Mouse (Mus musculus): ENCODE results near the gene Slc17a7. TPM values are rescaled to one million over a fixed set of nuclear protein-coding genes. Genes with fewer than 3 reads are reported as not detected.

The Slc17a7 gene
- polyA plus RNA-seq, 1 experiment from 2014 or later: 2.7 TPM

DNA sequence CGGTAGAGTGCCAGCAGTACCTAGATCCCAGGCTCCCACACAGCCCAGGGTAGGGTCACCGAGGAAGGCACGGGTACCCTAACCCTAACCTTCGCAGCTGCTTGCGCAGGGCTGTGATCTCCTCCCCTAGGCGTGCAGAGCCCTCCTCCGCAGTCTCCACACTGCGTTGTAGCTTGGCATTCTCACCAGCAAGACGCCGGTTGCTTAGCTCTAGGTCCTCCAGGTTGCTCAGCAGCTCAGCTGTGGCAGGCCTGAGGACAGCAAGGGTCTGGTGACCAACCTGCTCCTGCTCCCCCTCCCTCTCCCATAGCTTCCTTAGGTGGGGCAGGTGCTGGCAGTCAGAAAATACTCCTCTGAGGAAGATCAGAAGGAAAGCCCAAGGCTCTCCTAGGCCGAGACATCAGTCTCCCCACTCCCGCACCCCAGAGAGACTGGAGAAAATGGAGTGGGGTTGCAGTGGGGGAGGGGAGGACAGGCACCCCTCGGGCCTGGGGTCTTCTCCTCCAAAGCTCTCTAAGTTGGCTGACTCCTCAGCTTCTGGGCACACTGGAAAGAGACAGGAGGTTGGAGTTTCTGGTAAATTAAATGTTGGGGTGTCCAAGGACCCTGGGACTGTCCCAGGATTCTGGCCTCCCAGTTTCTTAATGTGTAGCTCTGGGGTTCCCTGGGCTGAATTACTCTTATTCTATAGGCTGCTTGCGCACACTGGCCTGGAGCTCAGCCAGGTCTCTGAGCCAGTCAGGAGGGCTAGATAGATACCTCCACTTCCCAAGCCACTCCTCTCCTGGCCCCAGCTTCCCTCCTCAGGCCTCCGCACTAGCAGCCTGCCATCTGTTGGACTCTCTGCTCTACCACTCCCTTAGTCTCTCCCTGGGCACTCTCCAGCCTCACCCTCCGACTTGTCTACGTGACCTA, 30.4 kb downstream of the Slc17a7 start:
- Histone ChIP-seq H3K4me2 (no peak overlapping the region), H3K9ac (no peak overlapping the region), H3K27me3 (peaks cover 61% of the 10 kb centered on the region), H3K4me3 (no peak overlapping the region), H3K36me3 (no peaks in the 10 kb centered on the region), H3K4me1 (replicated peaks) (peaks cover 20% of the 10 kb centered on the region), H3K27ac (no peak overlapping the region), H3K9me3 (replicated peaks) (no peaks in the 10 kb centered on the region)
- no peak for ATAC-seq (replicated peaks; ENCODE audit: insufficient number of reproducible peaks, insufficient read depth, low FRiP score, low read depth)
- WGBS: 68% methylated on average over 17 of the region's 17 CpGs

DNA sequence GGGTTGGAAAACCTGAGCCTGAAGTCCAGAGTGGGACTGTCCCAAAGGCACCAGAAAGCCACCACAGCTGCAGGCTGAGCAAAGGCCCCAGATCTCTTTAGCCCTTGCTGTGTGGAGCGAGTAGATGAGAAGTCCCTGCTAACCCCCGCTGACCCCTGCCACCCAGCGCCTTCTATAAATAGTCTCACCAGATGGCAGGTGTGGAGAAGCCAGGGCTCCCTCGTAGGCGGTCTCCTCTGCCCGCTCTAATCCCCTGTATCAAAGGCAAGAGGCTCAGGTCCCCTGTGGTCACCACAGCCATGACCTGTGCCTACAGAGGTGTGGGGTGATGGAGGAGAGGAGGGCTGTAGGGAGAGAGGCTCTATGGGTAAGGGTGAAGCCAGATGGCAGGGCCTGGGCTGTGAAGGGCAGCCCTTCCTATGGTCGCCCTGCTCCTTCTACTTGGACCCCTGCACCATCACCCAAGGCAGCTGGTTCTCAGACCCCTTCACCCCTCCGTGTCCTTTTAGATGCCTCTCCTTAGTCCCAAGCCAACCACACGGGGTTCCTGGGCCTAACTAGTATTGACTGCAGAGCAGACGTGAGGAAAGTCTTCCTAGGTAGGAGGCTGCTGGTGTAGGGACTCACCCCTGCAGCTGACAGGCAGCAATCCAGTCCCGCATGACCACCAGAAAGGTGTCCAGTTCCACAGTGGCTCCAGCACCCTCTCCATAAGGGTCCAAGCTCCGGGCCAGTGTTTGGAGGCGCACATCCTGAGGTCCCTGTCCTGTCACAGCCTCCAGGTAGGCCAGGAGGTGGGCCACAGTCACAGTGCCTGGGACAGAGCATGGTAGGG, 31.8 kb downstream of the Slc17a7 start:
- Histone ChIP-seq H3K27ac (no peak overlapping the region), H3K27me3 (peaks cover 47% of the 10 kb centered on the region)
- no peak for ATAC-seq (replicated peaks; ENCODE audit: insufficient number of reproducible peaks, insufficient read depth, low FRiP score, low read depth)

DNA sequence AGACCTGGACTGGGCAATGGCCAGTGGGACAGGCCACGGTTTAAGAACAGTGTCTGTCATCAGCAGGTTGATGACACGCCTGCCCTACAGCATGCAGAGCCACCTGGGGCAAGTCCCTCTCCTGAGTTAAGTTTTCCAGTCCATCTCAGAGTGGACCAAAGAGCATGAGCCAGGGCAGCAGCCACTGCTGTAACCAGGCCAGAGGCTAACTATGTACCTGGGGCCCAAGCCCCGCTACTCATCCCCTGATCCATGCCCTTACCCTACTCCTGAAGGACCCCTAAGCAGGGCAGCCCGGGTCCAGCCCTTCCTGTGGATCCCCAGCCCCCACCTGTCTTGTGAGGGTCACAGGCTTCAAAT, 32.4 kb downstream of the Slc17a7 start:
- 80% methylated on average over 4 of the region's 4 CpGs for WGBS
- Histone ChIP-seq H3K4me2 (no peak overlapping the region), H3K27me3 (peaks cover 42% of the 10 kb centered on the region), H3K4me3 (no peak overlapping the region), H3K9ac (no peak overlapping the region), H3K27ac (no peak overlapping the region), H3K9me3 (replicated peaks) (no peaks in the 10 kb centered on the region), H3K4me1 (replicated peaks) (peaks cover 20% of the 10 kb centered on the region), H3K36me3 (no peaks in the 10 kb centered on the region)
- no peak for ATAC-seq (replicated peaks; ENCODE audit: insufficient number of reproducible peaks, insufficient read depth, low FRiP score, low read depth)

More for the DNA sequence above, 31.8 kb downstream of the Slc17a7 start:
- WGBS: 50% methylated on average over 13 of the region's 13 CpGs
- Histone ChIP-seq H3K9ac (no peak overlapping the region), H3K4me3 (no peak overlapping the region), H3K4me2 (no peak overlapping the region), H3K4me1 (replicated peaks) (peaks cover 20% of the 10 kb centered on the region), H3K36me3 (no peaks in the 10 kb centered on the region), H3K9me3 (replicated peaks) (no peaks in the 10 kb centered on the region)

DNA sequence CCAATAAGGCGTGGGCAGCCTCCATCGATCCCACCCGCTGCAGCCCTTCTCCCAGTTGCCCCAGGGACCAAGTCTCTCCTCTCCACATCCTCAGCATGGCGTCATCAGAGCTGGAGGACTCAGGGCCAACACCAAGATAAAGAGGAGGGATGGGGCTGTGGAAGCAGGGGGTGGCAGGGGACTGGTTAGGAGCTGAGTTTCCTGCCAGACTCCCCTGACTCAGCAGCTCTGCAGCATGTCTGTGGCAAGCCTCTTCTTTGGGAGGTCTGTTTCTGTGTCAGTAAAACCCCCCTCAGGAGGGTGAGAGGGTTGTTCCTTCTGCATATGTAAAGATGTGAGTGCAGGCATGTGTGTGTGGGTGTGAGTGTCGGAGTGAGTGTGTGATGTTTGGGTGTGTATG, 33.2 kb downstream of the Slc17a7 start:
- H3K4me1 ChIP-seq (replicated peaks): peaks cover 14% of the 10 kb centered on the region
- ATAC-seq (replicated peaks; ENCODE audit: insufficient number of reproducible peaks, insufficient read depth, low FRiP score, low read depth): no peak
- 65% methylated on average over 5 of the region's 5 CpGs for WGBS
- H3K4me3 ChIP-seq: no peak overlapping the region
- H3K9me3 ChIP-seq (replicated peaks): no peaks in the 10 kb centered on the region
- H3K9ac ChIP-seq: no peak overlapping the region
- H3K27me3 ChIP-seq: peaks cover 36% of the 10 kb centered on the region
- H3K27ac ChIP-seq: no peak overlapping the region
- no peaks in the 10 kb centered on the region for H3K36me3 ChIP-seq
- no peak overlapping the region for H3K4me2 ChIP-seq

DNA sequence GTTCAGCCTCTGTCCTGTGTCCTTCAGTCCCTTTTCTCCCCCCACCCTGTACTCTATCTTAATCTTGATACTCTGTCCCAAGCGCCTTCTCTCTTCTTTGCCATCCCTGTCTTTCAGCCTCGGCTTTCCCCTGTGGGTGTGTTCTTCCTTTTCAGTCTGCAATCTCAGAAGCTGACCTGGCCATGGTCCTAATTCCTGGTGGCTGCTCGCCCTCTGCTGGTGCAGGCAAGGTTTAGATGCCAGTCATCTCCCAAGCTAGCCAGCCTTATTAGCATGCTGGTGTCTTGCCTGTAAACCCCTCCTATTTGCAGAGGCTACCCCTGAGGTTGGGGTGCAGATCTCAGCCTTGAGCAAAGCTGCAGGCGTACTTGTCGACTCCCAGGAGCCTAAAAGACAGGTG, 34.7 kb downstream of the Slc17a7 start:
- Histone ChIP-seq H3K4me3 (no peak overlapping the region), H3K4me2 (no peak overlapping the region), H3K27ac (no peak overlapping the region), H3K27me3 (peaks cover 32% of the 10 kb centered on the region), H3K9me3 (replicated peaks) (no peaks in the 10 kb centered on the region), H3K4me1 (replicated peaks) (peaks cover 11% of the 10 kb centered on the region), H3K36me3 (no peaks in the 10 kb centered on the region), H3K9ac (no peak overlapping the region)
- 0 out of 2 replicates have a peak, but pooled peaks have one; percentile 48 for ATAC-seq (replicated peaks; ENCODE audit: insufficient number of reproducible peaks, insufficient read depth, low FRiP score, low read depth)
- WGBS: 10% methylated on average over 5 of the region's 5 CpGs

DNA sequence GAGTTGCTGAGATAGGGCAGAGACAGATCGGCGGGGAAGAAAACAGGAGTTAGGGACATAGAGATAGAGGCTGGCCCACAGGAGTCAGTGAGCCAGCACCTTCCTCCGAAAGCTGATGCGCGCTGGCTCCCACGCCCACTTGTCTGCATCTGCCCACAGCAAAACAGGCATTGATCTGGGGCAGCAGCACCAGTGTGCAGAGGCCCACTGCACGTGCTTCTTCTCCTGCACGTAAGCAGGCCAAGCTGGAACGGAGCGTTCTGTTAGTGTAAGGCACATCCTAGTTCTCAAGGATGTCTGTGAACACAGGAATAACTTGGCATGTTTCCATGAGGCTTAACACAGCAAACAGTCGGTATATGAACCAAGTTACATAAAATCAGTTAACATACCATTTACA, 35.2 kb downstream of the Slc17a7 start:
- H3K36me3 ChIP-seq: no peaks in the 10 kb centered on the region
- no peak overlapping the region for H3K4me3 ChIP-seq
- peaks cover 27% of the 10 kb centered on the region for H3K27me3 ChIP-seq
- H3K4me2 ChIP-seq: no peak overlapping the region
- no peak overlapping the region for H3K9ac ChIP-seq
- no peak for ATAC-seq (replicated peaks; ENCODE audit: insufficient number of reproducible peaks, insufficient read depth, low FRiP score, low read depth)
- H3K4me1 ChIP-seq (replicated peaks): peaks cover 11% of the 10 kb centered on the region
- H3K9me3 ChIP-seq (replicated peaks): no peaks in the 10 kb centered on the region
- 73% methylated on average over 11 of the region's 11 CpGs for WGBS
- no peak overlapping the region for H3K27ac ChIP-seq

DNA sequence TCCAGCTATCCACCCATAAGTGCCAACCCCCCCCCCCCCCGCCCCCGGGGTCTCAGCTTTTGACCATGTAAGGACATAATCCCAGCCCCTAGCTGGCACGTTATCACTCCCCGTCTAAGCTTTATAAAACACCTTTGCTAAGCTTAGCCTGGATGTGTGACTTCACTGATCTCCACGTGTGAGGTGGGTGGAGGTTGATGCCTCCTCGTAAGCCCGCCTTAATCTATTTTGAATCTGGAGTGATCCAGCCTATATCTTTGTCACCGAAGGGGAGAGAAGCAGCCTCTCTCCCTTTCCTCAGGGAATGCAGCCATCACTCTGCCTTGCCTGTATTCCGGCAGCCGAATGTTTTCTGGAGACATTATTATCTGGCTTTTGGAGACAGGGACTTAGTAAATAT, 38.9 kb downstream of the Slc17a7 start:
- ATAC-seq (replicated peaks; ENCODE audit: insufficient number of reproducible peaks, insufficient read depth, low FRiP score, low read depth): no peak
- H3K27ac ChIP-seq: peak overlapping the region; percentile 31

DNA sequence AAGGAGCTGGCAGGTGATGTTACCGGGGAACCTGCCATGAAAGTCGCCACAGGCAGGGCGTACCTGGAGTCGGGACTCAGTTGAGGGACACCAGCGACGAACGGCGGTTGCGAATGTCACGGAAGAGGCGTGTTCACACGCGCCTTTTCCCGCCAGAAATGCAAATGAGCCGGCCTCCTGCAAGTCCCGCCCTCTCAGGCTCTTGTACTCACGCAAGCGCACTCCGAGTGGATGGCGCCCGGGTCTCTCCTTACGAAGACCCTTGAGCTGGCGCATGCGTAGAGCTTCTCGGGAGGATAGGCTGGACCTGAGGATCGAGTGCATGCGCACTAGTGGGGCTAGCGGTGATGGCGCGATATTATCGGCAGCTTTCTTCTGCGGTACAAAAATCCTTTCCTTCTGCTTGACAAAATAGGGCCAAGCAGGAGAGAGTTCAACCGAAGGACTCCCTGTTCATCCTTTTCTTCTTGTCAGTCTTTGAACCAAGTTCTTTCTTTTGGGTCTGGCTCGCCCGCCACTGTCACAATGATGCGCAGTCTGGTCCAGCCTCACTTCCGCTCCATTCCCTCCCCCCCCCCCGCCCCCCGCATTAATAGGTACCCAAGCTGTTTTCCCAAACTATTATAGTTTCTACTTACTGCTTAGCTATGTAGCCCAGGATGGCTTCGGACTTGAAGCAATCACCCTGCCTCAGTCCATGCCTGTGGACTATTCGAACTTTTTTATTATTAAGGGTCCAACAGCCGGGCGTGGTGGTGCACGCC, 40.8 kb downstream of the Slc17a7 start, which contains the start of gene Ccdc155:
TSS of gene Ccdc155 (minus strand) at position 513 of the 764 bp plus-strand sequence.
- 8% methylated on average over 44 of the region's 44 CpGs for WGBS
- H3K27me3 ChIP-seq: no peaks in the 10 kb centered on the region
- H3K9ac ChIP-seq: peak within 1 kb of the TSS; percentile 12; the same call in 1 of the 2 replicates
- H3K9me3 ChIP-seq (replicated peaks): no peaks in the 10 kb centered on the region
- ATAC-seq (replicated peaks; ENCODE audit: insufficient number of reproducible peaks, insufficient read depth, low FRiP score, low read depth): peak; percentile 88
- peak within 1 kb of the TSS; percentile 64 for H3K4me2 ChIP-seq
- peak within 1 kb of the TSS; percentile 49 for H3K4me3 ChIP-seq
- no peak within 1 kb of the TSS for H3K27ac ChIP-seq
- H3K4me1 ChIP-seq (replicated peaks): peaks cover 4% of the 10 kb centered on the region; the same call in 1 of the 2 replicates
- no peaks in the 10 kb centered on the region for H3K36me3 ChIP-seq

More for the DNA sequence above, 38.9 kb downstream of the Slc17a7 start:
- H3K4me1 ChIP-seq (replicated peaks): peaks cover 6% of the 10 kb centered on the region; the same call in 1 of the 2 replicates
- H3K4me3 ChIP-seq: no peak overlapping the region
- H3K4me2 ChIP-seq: no peak overlapping the region
- no peak overlapping the region for H3K9ac ChIP-seq
- no peaks in the 10 kb centered on the region for H3K9me3 ChIP-seq (replicated peaks)
- 25% methylated on average over 9 of the region's 10 CpGs for WGBS
- no peaks in the 10 kb centered on the region for H3K36me3 ChIP-seq
- 0 out of 2 replicates have a peak, but pooled peaks cover 5% of the 10 kb centered on the region for H3K27me3 ChIP-seq

DNA sequence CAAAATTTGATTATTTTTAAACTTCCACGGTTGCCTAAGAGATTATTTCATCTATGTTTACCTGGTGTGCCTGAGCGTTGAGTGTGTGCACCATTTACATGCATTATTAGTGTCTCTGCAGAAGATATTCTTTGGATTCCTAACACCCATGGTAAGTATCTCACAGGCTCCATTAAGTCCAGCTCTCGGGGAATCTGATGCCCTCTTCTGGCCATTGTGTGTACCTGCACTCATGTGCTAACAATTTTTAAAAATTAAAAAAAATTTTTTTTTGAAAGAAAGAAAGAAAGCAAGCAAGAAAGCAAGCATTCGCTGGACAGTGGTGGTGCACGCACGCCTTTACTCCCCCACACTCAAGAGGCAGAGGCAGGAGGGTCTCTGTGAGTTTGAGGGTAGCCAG, 44.5 kb downstream of the Slc17a7 start:
- 80% methylated on average over 6 of the region's 6 CpGs for WGBS
- no peak overlapping the region for H3K9ac ChIP-seq
- H3K9me3 ChIP-seq (replicated peaks): no peaks in the 10 kb centered on the region
- peaks cover 13% of the 10 kb centered on the region; the same call in 1 of the 2 replicates for H3K4me1 ChIP-seq (replicated peaks)
- ATAC-seq (replicated peaks; ENCODE audit: insufficient number of reproducible peaks, insufficient read depth, low FRiP score, low read depth): no peak
- H3K27me3 ChIP-seq: peaks cover 26% of the 10 kb centered on the region
- no peak overlapping the region for H3K4me2 ChIP-seq
- H3K4me3 ChIP-seq: no peak overlapping the region
- no peaks in the 10 kb centered on the region for H3K36me3 ChIP-seq
- no peak overlapping the region for H3K27ac ChIP-seq

DNA sequence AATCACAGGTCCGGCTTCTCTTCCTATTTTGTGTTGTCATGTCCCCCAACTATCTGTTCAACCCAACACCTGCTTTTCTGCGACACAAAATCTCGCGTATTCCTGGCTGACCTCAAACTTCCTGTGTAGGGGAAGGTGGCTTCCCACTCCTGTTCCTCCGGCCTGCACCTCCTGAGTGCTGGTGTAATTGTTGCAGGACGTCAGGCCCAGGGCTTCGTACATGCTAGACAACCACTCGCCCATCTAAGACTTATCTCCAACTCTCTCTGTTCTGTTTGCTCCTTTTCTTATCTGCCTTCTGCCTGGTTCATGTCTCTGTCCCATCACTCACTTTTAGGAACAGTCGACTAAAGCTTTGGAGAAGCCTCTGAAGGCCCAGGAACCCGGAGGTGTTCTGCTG, 47.3 kb downstream of the Slc17a7 start:
- Histone ChIP-seq H3K9ac (no peak overlapping the region), H3K4me2 (peak overlapping the region; percentile 52), H3K36me3 (no peaks in the 10 kb centered on the region), H3K27me3 (peaks cover 26% of the 10 kb centered on the region), H3K27ac (no peak overlapping the region), H3K4me3 (0 out of 2 replicates have a peak overlapping the region, but pooled peaks have one; percentile 16), H3K4me1 (replicated peaks) (peaks cover 13% of the 10 kb centered on the region), H3K9me3 (replicated peaks) (no peaks in the 10 kb centered on the region)
- no peak for ATAC-seq (replicated peaks; ENCODE audit: insufficient number of reproducible peaks, insufficient read depth, low FRiP score, low read depth)
- 41% methylated on average over 10 of the region's 10 CpGs for WGBS
